Mouse (Mus musculus): ENCODE results near the gene Ccser2. TPM values are rescaled to one million over a fixed set of nuclear protein-coding genes. Genes with fewer than 3 reads are reported as not detected.

Ccser2 gene
- total RNA-seq, 2 experiments from 2014 or later = 61.0 to 66.0 TPM

DNA sequence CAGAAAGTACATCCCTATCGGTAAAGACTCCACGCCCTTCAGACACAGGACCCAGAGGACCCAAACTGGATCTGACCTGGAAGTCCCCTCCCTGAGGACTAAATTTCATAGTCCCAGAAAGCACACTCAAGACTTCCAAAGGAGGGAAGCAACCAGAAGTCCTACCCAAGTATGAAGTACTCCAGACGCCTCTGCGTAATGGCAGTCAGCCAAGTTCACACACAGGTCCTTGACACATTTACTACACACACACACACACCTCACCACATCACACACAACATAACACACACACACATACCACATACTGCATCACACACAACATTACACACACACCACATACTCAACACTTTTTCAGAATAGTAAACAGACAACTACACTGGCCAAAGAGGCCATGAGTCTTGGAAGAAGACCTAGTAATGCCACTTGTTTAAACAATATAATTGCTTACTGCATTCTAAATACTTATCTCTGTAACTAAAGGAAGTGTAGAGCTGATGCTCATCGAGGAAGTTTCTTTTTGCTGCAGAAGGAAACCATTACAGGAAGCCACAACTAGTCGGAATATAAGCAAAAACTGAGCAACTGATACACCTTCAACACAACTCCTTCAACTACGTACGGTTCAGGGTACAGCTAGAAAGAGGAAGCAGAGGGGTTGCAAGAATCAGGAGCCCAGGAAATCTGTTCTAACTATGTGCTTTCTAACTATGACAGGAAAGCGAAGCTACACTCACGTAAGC is 15.7 kb downstream of the Ccser2 start:
- DNase-seq = no peak
- intact Hi-C loops (cut with DNase I; ENCODE audit: low total_unique reads) = loop anchor here (5.0 kb wide), 1 partner anchor 86 kb away; no protein-coding TSS in a partner anchor

DNA sequence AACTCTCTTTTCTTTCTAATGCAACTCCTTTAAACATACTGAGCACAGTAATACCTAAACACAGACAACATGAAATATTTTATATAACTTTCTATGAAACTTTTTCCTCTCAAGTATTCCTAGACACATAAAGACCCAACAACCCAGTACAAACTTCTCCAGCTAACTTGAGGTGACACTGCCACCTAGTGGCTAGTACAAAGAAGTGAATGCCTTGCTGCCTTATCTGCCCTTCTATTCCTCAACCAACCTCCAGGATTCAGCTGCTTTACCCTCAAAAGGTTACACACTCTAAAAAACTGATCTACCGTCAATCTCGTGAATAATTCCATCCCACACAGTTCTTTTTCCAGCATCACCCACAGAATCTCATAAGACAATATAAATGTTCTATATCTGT is 16.4 kb downstream of the Ccser2 start:
- no peak for DNase-seq
- intact Hi-C loops (cut with DNase I; ENCODE audit: low total_unique reads) = loop anchor here (5.0 kb wide), 1 partner anchor 85 kb away; no protein-coding TSS in a partner anchor

- DNase-seq = no peak
- intact Hi-C loops (cut with DNase I; ENCODE audit: low total_unique reads) = no loop called here
Measured at GRCm38 (mm10) chr14:36942716-36943115, 25.9 kb downstream of the Ccser2 start.

DNA sequence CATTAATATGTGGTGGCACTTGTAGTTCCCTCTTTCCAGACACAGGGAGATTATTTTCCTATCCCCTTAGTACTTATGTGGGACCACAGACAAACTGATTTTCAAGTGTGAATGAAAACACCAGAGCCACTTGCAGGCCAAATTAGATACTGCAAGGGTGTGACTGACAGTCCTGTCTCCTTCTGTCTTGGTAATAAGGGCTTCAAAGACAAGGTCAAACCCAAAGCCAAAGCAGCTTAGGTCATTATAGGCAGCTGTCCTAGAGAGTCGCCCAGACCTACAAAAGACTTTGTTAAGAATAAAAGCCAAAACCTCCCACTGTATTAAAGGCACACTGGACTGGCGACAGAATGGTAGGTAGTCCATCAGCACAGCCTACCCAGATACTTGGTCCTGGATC is 30.6 kb downstream of the Ccser2 start:
- no peak for DNase-seq
- intact Hi-C loops (cut with DNase I; ENCODE audit: low total_unique reads) = loop anchor here (2.0 kb wide), 2 partner anchors 17 to 71 kb away; no protein-coding TSS in a partner anchor

DNA sequence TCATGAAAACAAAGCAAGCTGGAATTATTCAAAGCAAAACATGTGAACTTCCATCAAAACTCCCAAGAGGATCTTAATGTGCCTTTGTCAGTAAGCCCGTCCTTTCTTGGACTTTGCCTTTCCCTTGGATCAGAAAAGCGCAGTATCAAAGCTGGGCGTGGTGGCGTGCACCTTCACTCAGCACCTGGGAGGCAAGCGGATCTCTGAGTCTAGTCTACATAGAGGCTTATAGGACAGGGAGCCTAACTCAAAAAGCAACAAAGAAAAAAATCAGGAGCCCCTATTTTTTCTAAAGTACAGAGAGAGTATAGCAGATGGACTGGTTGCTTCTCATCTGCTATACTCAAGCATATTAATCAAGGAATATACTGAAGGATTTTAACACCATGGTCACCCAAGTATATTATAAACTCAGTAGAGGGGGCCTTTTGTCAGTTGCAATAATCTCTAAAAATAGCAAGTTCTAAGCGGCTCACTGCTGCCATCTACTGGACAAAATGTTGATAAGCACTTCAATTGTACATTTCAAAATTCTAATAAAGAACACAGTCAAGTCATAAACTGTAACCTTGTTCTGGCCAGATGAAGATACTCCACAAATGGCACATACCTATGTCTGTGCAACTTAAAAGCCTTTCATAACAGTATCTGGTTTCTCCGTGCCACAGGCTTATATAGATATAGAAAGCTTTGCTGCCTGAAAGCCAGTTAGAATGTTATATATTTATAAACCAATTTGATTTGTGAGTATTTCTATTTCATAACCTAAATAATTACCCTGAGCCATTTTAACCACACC is 31.3 kb downstream of the Ccser2 start:
- intact Hi-C loops (cut with DNase I; ENCODE audit: low total_unique reads) = loop anchor here (2.0 kb wide), 1 partner anchor 16 kb away; no protein-coding TSS in a partner anchor
- no peak for DNase-seq

GRCm38 (mm10) chr14:36932638-36933382 is 35.8 kb downstream of the Ccser2 start:
- intact Hi-C loops (cut with DNase I; ENCODE audit: low total_unique reads) = no loop called here
- DNase-seq = no peak

DNA sequence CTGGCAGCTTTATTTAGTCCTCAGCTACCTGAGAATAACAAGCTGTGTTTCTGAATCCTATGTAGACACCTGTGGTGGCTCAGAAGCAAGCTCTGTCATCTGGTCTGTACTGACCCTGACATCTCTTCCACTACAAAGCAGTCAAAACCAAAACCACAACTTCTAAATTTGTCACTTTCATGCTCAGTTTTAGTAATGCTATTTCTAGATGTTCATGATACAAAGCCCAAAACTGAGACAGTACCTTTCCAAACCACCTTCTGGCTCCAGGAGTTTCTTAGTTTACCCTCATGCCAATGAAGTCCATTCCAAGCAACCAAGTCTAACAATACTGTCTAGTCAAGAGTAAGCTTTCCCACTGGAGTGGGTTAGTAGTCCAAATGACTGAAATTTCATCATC is 36.5 kb downstream of the Ccser2 start:
- no peak for DNase-seq
- intact Hi-C loops (cut with DNase I; ENCODE audit: low total_unique reads) = no loop called here

GRCm38 (mm10) chr14:36923383-36923782 is 45.2 kb downstream of the Ccser2 start:
- intact Hi-C loops (cut with DNase I; ENCODE audit: low total_unique reads) = no loop called here
- DNase-seq = no peak

- no peak for DNase-seq
- intact Hi-C loops (cut with DNase I; ENCODE audit: low total_unique reads) = loop anchor here (2.0 kb wide), 1 partner anchor 15 kb away; no protein-coding TSS in a partner anchor
Measured at GRCm38 (mm10) chr14:36921346-36922049, 47.1 kb downstream of the Ccser2 start.

- no peak for DNase-seq
- intact Hi-C loops (cut with DNase I; ENCODE audit: low total_unique reads) = loop anchor here (2.0 kb wide), 1 partner anchor 17 kb away; no protein-coding TSS in a partner anchor
Measured at GRCm38 (mm10) chr14:36919886-36920285, 48.7 kb downstream of the Ccser2 start.

DNA sequence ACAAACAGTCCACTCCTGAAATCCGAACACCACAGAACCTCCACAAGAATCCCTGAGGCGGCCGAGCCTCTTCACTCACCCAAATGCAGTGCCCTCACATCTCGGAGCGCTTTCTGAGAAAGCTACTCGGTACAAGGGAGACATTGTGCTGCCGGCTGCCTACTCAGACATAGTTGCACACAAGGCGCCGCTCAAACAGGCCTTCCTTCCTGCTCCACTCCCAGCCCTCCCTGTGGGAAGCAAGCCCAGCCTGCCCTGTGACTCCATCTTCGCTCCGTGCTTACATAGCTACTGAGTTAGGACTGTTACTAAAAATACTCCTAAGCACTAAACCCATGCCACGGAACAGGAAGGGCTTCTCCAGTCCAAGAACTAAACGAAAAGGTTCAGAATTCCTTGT is 49.4 kb downstream of the Ccser2 start:
- intact Hi-C loops (cut with DNase I; ENCODE audit: low total_unique reads) = no loop called here
- DNase-seq = peak; percentile 89

DNA sequence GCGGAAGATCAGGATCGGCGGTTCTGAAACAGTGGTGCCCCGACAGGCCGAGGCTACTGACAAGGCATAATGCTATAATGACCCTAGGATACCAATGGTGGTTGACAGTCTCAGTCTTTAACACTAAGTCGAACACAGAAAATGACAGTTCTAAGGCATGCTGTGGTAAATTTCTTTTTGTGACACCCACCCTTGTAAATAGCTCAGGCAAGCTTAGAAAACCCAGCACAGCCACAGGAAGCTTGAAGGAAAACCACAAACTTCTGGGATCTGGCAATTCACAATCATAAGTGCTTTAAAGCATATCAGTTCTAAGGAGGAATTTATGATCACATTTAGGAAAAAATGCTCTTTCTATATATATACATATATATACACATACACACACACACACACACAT is 53.4 kb downstream of the Ccser2 start:
- no peak for DNase-seq
- intact Hi-C loops (cut with DNase I; ENCODE audit: low total_unique reads) = no loop called here

DNA sequence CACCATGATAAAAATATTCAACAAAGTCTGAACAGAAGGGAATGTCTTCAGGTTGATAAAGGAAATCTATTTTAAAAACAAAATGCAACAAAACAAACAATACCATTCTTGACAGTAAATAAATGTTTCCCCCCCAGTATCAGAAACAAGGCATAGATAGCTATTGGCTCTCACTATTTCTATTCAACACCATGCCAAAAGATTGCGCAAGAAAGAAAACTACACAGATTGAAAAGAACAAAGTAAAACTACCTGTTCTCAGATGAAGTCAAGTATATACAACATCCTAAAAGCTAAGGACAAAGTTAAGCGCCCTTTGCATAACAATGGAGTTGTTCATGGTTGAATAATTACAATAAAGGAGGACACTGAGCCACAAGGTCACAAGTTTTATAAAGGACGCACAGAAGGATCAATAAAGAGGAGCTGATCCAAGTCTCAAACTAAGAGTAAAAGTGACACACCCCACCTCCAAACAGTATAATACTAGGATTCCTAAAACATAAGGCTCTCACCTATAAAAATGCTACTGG is 54.0 kb downstream of the Ccser2 start:
- no peak for DNase-seq
- intact Hi-C loops (cut with DNase I; ENCODE audit: low total_unique reads) = no loop called here

DNA sequence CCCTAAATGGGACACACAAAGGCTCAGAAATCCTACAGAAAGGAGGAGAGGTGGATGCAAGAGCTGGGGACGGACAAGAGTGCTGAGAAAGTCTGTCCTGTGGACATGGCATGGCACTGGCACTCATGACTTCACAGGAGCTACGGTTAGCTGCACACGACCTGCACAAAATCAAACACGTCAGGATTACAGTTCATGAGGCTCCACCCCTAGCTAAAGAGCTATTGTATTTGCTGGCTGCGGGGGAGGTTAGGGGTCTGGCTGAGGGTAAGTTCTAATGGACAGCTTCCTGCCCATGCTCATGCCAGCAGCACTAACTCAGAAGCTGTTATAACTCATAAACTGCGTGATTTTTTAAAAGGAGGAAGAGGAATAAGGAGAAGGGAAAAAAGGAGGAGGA is 56.8 kb downstream of the Ccser2 start:
- DNase-seq = no peak
- intact Hi-C loops (cut with DNase I; ENCODE audit: low total_unique reads) = no loop called here

GRCm38 (mm10) chr14:36905809-36906522 is 62.6 kb downstream of the Ccser2 start:
- intact Hi-C loops (cut with DNase I; ENCODE audit: low total_unique reads) = no loop called here
- no peak for DNase-seq

DNA sequence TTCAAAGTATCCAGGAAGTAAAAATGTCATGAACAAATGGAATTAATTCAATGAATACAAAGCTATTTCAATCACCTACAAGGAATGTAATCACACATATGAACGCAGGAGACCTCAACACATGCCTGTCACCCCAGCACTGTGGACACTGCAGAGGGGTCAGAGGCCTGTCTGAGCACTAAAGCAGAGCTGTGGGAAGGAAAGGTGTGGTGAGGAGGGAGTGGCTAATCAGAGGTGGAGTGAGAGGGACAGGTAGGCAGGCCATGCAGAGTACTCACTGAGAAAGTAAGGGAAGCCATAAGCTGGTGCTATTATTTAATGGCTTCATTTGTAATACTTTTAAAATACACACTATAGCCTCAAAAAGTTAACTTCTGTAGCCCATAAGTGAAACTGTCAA is 64.4 kb downstream of the Ccser2 start:
- no peak for DNase-seq
- intact Hi-C loops (cut with DNase I; ENCODE audit: low total_unique reads) = no loop called here

GRCm38 (mm10) chr14:36900883-36901282 is 67.7 kb downstream of the Ccser2 start:
- intact Hi-C loops (cut with DNase I; ENCODE audit: low total_unique reads) = no loop called here
- DNase-seq = no peak

GRCm38 (mm10) chr14:36894701-36895100 is 73.9 kb downstream of the Ccser2 start:
- intact Hi-C loops (cut with DNase I; ENCODE audit: low total_unique reads) = no loop called here
- no peak for DNase-seq
